Mouse (Mus musculus) heart, embryonic 16.5 days (tissue): Measurements from ENCODE around the gene Sspn. TPM values are rescaled to one million over a fixed set of nuclear protein-coding genes. Genes with fewer than 3 reads are reported as not detected.

Source experiments
- ATAC-seq: fragments of 200-750 bp; cut with Nextera tagmentation; replicated peaks from 2 replicates; pipeline ENCODE4 v1.8.0; 2017; ENCODE audit warnings: moderate number of reproducible peaks; ENCODE audit not compliant: insufficient read depth, low FRiP score; ENCODE audit errors: extremely low read depth
- H3K27ac ChIP-seq: fragments of 300-500 bp; sonication (generic); 2 replicates; pipeline ENCODE4 v1.5.1; 2014; ENCODE audit warnings: mild to moderate bottlenecking, low read length, control low read depth, moderate library complexity
- H3K27me3 ChIP-seq: fragments of 300-500 bp; sonication (generic); 2 replicates; pipeline ENCODE4 v1.6.1; 2014; ENCODE audit warnings: low read length, mixed read lengths; ENCODE audit not compliant: control insufficient read depth, insufficient read depth
- H3K36me3 ChIP-seq: fragments of 300-500 bp; sonication (generic); 2 replicates; pipeline ENCODE4 v1.6.1; 2014; ENCODE audit not compliant: control insufficient read depth, insufficient read depth
- H3K4me1 ChIP-seq: fragments of 300-500 bp; sonication (generic); 2 replicates; pipeline ENCODE4 v1.6.1; 2014; ENCODE audit warnings: low read length, mixed read lengths; ENCODE audit not compliant: control insufficient read depth, insufficient read depth
- H3K4me2 ChIP-seq: fragments of 300-500 bp; sonication (generic); 2 replicates; pipeline ENCODE4 v1.6.1; 2014; ENCODE audit warnings: low read depth, mild to moderate bottlenecking, control low read depth, low read length
- H3K4me3 ChIP-seq: fragments of 300-500 bp; sonication (generic); 2 replicates; pipeline ENCODE4 v1.5.1; 2014; ENCODE audit warnings: mild to moderate bottlenecking, control low read depth, low read length
- H3K9ac ChIP-seq: fragments of 300-500 bp; sonication (generic); 2 replicates; pipeline ENCODE4 v1.6.1; 2014; ENCODE audit warnings: low read length, control low read depth
- H3K9me3 ChIP-seq: fragments of 300-500 bp; sonication (generic); replicated peaks from 2 replicates; pipeline ENCODE4 v1.6.1; 2016; ENCODE audit warnings: low read length; ENCODE audit not compliant: control insufficient read depth
- WGBS: fragments of 180-500 bp; shearing (Covaris S2); extraction: QIAGEN DNeasy Blood & Tissue Kit; methylation state at CpG from one replicate; pipeline ENCODE4 v1.1.7; 2014; 5-methylcytosine and 5-hydroxymethylcytosine counted together
- polyA plus RNA-seq: library from polyadenylated mRNA; unstranded; fragments of >200 nt; fragmentation: Nextera tagmentation; extraction: Ambion mirVana; gene quantifications from 2 replicates; pipeline ENCODE4 v1.2.1, GENCODE M21; 2015

The Sspn gene
- polyA plus RNA-seq, 1 experiment from 2014 or later, result 79.6 TPM

DNA sequence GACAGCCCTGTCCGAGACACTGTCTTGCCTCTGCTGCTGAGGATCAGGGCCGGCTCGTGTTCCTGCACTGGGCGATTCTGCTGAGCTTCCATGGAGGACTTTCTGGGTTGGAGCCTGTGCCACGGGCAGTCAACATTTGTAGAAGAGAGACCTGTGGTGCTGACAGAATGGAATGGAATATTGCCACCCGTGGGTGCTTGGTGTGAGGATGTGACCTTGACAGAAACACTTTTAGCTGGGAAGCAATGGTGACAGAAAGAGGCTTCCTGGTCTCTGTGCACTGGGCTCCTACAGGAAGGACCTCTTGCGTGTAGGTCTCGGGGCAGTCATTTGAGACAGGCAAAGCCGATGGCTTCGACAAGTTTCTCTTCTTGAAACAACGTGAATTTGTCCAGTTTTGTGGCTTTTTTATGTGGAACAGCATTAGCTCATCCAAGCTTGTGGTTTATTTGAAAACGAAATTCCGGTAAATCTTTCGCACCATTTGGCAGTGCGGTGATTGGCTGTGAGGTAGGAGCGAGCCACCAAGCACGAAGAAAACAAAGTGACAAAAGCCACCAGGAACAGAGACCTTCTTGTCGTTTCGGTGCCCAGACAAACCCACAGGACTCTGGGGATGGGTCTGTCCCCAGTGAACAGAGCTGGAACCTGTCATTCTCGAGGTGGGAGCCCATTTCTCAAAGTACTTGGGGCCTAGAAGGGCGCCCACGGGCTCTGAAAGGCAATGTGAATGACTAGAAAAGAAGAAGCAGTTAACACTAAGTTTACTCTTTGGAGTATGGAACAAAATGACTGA, 70.2 kb downstream of the Sspn start:
- no peak overlapping the region for H3K27ac ChIP-seq
- H3K9me3 ChIP-seq, result no peaks in the 10 kb centered on the region
- H3K9ac ChIP-seq, result no peak overlapping the region
- 86% methylated on average over 22 of the region's 22 CpGs for WGBS
- ATAC-seq, result no peak
- no peaks in the 10 kb centered on the region; the same call in 1 of the 2 replicates for H3K27me3 ChIP-seq
- H3K36me3 ChIP-seq, result no peaks in the 10 kb centered on the region
- no peak overlapping the region for H3K4me3 ChIP-seq
- H3K4me1 ChIP-seq, result peaks cover 11% of the 10 kb centered on the region
- no peak overlapping the region for H3K4me2 ChIP-seq

DNA sequence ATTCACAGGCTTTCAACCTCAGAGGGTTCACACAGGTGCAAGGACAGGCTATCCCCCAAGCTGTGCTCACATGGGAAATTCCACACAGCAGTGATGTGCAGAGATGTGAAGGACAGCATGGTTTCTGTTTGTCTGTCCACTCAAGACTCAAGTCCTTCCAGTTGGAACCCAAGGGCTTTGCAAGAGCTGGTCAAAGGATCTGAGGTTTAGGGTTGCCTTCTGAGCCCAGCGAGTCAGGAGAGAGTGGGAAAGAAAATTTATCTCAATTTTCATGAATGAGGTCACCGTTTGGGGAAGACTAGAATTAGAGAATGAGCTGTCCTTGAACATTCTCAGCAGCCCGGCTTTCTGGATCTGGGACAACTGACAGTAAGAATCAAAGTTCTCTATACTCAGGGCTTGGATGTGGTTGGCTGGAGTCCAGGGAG, 72.7 kb downstream of the Sspn start:
- Histone ChIP-seq H3K9ac (no peak overlapping the region), H3K4me3 (no peak overlapping the region), H3K27ac (no peak overlapping the region), H3K4me2 (no peak overlapping the region), H3K9me3 (no peaks in the 10 kb centered on the region), H3K27me3 (no peaks in the 10 kb centered on the region; the same call in 1 of the 2 replicates), H3K4me1 (peaks cover 22% of the 10 kb centered on the region), H3K36me3 (no peaks in the 10 kb centered on the region)
- 37% methylated on average over 3 of the region's 3 CpGs for WGBS
- no peak for ATAC-seq

DNA sequence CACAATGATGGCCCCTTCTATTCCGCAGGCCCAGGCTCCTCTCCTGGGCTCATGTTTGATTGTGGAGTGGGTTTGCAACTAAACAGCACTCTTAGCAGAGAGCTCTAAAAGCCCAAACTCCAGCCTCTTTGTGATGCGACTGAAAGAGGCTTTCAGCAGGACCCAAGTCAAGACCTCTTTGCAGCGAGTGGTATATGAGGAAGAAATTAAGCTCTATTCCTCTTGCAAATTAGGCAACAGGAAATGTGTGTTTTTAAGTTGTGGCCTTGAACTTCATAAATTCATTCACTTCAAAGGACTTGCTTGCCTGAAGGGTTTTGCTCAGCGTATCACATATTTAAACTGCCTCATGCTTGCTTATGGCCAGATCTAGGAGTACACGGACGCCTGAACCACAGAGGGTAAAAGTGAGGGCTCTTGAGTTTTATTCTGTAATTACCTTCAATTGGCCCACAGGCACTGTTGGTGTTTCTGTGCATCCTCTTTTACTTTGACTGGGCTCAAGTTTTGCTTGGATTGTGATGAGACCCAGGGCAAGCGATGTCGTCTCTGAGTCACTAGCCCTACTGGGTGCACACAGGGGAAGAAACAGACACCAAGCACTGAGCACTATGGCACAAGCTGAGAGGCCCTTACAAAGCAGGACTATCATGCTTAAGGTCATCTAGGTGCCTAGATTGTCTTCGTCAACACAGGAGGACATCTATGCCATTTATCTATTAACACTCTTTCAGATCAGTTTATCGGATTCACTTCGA, 73.9 kb downstream of the Sspn start:
- H3K9me3 ChIP-seq, result no peaks in the 10 kb centered on the region
- H3K4me2 ChIP-seq, result no peak overlapping the region
- peaks cover 33% of the 10 kb centered on the region for H3K4me1 ChIP-seq
- 83% methylated on average over 11 of the region's 11 CpGs for WGBS
- H3K9ac ChIP-seq, result no peak overlapping the region
- ATAC-seq, result no peak
- H3K36me3 ChIP-seq, result no peaks in the 10 kb centered on the region
- no peak overlapping the region for H3K4me3 ChIP-seq
- no peak overlapping the region for H3K27ac ChIP-seq
- H3K27me3 ChIP-seq, result no peaks in the 10 kb centered on the region; the same call in 1 of the 2 replicates

DNA sequence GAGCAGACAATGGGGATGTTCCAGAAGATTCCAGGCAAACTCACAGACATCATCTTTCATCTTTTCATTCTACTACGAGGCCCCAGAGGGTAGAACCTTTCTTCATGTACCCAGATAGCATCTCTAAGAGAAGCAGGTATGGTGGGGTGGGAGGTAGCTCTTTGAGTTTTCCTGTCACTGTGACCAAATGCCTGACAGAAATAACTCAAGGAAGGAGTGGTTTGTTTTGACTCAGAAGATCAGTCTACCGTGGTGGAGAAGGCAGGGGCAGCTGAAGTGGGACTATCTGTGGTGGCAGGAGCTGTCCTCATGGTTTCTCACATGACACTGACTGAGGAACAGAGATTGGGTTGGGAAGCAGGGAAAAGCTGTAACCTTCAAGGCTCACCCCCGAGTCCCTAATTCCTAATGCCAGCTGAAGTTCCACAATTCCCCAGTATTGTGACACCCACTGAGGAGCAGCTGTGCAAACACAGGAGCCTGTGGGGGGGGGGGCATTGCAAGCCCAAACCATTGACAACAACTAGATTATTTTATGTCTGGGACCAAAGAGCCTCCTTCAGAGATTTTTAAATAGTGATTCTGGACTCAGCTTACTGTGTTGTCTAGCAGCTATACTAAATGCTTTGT, 74.6 kb downstream of the Sspn start:
- Histone ChIP-seq H3K4me1 (peaks cover 37% of the 10 kb centered on the region), H3K27me3 (no peaks in the 10 kb centered on the region; the same call in 1 of the 2 replicates), H3K27ac (no peak overlapping the region), H3K36me3 (no peaks in the 10 kb centered on the region), H3K9me3 (no peaks in the 10 kb centered on the region), H3K9ac (no peak overlapping the region), H3K4me3 (no peak overlapping the region), H3K4me2 (no peak overlapping the region)
- whole genome bisulfite sequencing, result 47% methylated on average over 3 of the region's 3 CpGs
- ATAC-seq, result no peak

DNA sequence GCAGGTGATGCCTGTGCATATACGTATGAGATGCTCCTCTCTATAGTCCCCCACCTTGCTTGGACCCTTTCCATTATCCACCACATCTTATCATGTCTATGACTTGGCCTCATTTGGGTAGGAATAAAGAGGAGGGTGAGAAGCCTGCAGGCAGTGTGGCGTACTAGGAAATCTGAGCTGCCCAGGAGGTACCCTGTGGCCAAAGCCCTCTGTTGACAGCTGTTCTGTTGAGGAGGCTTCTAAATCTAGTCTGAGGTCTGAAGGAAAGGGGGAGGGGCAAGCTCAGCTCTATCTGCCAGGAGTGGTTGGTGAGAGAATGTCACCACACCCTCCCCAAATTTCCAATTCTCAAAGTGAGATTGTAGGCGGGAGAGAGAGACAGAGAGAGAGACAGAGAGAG, 75.3 kb downstream of the Sspn start:
- ATAC-seq, result no peak
- H3K4me3 ChIP-seq, result no peak overlapping the region
- no peaks in the 10 kb centered on the region; the same call in 1 of the 2 replicates for H3K27me3 ChIP-seq
- no peaks in the 10 kb centered on the region for H3K36me3 ChIP-seq
- peaks cover 37% of the 10 kb centered on the region for H3K4me1 ChIP-seq
- H3K9me3 ChIP-seq, result no peaks in the 10 kb centered on the region
- no peak overlapping the region for H3K4me2 ChIP-seq
- no peak overlapping the region for H3K9ac ChIP-seq
- 84% methylated on average over 3 of the region's 3 CpGs for WGBS
- H3K27ac ChIP-seq, result no peak overlapping the region

DNA sequence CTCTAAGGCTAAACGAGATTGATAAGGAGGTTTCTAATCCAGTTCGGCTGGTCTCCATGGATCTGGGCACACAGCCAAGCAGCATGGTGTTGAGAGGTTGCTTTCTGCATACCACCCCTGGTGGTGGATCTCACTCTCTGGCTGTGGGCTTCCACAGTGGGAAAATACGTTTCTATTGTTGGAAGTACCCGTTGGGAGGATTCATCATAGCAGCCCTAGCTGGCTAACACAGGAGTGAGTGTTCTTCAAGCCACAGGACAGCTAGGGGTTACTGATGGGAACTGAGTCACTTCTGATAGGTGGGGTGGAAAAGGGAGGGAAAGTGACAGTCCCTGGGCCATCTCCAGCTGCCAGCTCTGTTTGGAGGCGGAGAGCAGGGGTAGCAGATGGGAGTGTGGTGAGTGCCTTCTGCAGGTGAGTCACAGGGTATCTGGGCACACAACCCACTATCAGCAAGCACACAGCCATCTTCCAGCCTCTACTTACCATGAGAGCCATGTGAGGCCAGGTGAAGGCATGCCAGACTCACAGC, 77.1 kb downstream of the Sspn start:
- Histone ChIP-seq H3K27me3 (no peaks in the 10 kb centered on the region; the same call in 1 of the 2 replicates), H3K9me3 (no peaks in the 10 kb centered on the region), H3K4me1 (peaks cover 37% of the 10 kb centered on the region), H3K4me2 (peak overlapping the region; percentile 16; the same call in 1 of the 2 replicates), H3K9ac (no peak overlapping the region), H3K4me3 (no peak overlapping the region), H3K27ac (peak overlapping the region; percentile 79), H3K36me3 (no peaks in the 10 kb centered on the region)
- ATAC-seq, result peak; percentile 76
- 18% methylated on average over 5 of the region's 5 CpGs for WGBS

DNA sequence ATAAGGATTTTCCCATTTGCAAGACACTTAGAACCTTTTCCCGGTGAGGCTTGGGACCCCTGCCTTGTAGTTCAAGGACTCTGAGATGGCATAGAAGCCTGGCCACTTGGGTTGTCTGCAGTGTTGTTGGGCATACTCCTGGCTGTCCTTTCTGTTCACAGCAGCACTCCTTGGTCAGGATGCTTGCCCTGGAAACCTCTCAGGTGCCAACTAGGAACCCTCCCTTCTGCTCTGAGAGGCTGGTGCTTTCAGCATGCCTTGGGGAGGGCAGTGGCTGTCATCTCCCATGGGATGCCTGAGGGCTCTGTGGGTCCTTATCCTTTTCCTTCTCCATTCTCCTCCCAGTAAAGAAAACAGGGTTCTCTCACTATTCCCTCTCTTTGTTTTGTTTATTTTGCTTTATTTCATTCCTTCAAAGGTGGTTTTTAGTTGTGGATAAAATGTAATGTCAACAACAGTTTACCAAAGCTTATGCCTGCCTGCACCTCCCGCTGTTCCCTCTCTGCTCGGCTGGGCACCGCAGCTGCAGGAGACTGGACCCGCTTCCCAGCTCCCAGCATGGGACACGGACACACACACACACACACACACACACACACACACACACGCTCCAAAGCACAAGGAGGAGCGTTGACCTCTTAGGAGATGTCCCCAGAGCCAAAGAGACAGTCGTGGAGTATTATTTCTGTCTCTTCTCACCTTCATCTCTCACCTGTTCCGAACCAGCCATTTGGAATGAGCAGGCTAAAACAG, 77.9 kb downstream of the Sspn start:
- Histone ChIP-seq H3K9me3 (no peaks in the 10 kb centered on the region), H3K27ac (peak overlapping the region; percentile 82), H3K27me3 (no peaks in the 10 kb centered on the region), H3K36me3 (no peaks in the 10 kb centered on the region), H3K9ac (no peak overlapping the region), H3K4me1 (peaks cover 37% of the 10 kb centered on the region), H3K4me3 (no peak overlapping the region), H3K4me2 (no peak overlapping the region)
- 81% methylated on average over 10 of the region's 10 CpGs for WGBS
- no peak for ATAC-seq

DNA sequence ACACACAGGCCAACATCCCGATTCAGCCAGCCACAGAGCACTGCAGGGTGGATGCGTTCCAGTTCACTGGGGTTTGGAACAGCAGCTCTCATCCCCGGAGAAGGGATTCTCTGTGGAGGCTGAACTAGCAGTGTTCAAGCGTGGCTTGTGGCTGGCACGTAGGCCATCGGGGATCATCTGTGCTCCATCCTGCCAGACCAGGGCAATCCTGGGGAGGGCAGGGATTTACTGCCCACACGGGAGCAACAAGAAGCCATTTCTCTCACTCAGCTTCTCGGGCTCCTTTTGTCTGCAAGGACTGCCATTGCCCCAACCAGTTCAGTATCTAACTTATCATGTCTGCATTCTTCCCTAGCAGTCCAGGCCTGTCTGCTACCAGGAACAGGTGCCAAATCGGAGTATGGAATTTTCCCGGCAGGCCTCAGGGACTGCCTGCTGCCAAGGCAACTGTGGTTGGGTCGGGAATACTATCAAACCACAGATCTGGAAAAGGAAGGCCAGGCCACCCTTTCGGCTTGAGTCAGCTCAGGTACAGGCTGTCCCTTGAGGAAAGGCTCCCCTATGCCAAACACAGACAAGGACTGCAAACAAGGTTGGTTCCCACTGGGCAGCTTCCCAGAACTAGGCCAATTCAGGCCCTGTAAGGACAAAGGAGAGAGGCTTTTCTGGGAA, 78.8 kb downstream of the Sspn start:
- peak overlapping the region; percentile 60 for H3K9ac ChIP-seq
- peak; percentile 63 for ATAC-seq
- WGBS, result 40% methylated on average over 12 of the region's 12 CpGs
- no peak overlapping the region for H3K4me2 ChIP-seq
- H3K27me3 ChIP-seq, result no peaks in the 10 kb centered on the region
- H3K27ac ChIP-seq, result peak overlapping the region; percentile 82
- H3K36me3 ChIP-seq, result no peaks in the 10 kb centered on the region
- peaks cover 37% of the 10 kb centered on the region for H3K4me1 ChIP-seq
- no peaks in the 10 kb centered on the region for H3K9me3 ChIP-seq
- H3K4me3 ChIP-seq, result no peak overlapping the region
